In genomic region chr1:135669803-135670202, GRCm38 (mm10) we compare ENCODE assay signal across 8 mouse cellular contexts. TPM values are rescaled to one million over a fixed set of nuclear protein-coding genes. Genes with fewer than 3 reads are reported as not detected.
DNase-seq lines count a peak whose midpoint lies in the region; ATAC-seq and TF ChIP-seq lines count a peak whose summit lies in the region.

No protein-coding gene starts in this region.

- H3K4me3 ChIP-seq in liver, adult 2 months (ENCODE audit: insufficient read depth, low read depth, low read length) = no peak overlapping the region
- H3K4me3 ChIP-seq in liver, embryonic 12.5 days = no peak overlapping the region

- no peaks in the 10 kb centered on the region for H3K4me1 ChIP-seq in liver, adult 2 months (ENCODE audit: control insufficient read depth, insufficient read depth, low read length)
- H3K4me1 ChIP-seq in liver, embryonic 12.5 days = peaks cover 25% of the 10 kb centered on the region; the same call in 1 of the 2 replicates

- TF ChIP-seq CTCF in liver, adult 2 months (IDR thresholded peaks at IDR 0.05; ENCODE audit: low read depth, low read length) = no peak

- H3K9ac ChIP-seq in liver, adult 2 months (ENCODE audit: low read depth, low read length) = no peak overlapping the region
- H3K9ac ChIP-seq in liver, embryonic 12.5 days = no peak overlapping the region

- no peaks in the 10 kb centered on the region for H3K36me3 ChIP-seq in liver, adult 2 months (ENCODE audit: control insufficient read depth, insufficient read depth, low read length)
- no peaks in the 10 kb centered on the region for H3K36me3 ChIP-seq in liver, embryonic 12.5 days

- peak overlapping the region; percentile 11; the same call in 1 of the 2 replicates for H3K27ac ChIP-seq in liver, adult 2 months (replicated peaks; ENCODE audit: insufficient read depth, low read depth, low read length)
- H3K27ac ChIP-seq in liver, embryonic 12.5 days = no peak overlapping the region

- no peaks in the 10 kb centered on the region for H3K27me3 ChIP-seq in liver, adult 2 months (ENCODE audit: control insufficient read depth, insufficient read depth, low read length)
- H3K27me3 ChIP-seq in liver, embryonic 12.5 days (replicated peaks) = no peaks in the 10 kb centered on the region

- no peak for ATAC-seq in liver, embryonic 12.5 days

- no peak overlapping the region for H3K4me2 ChIP-seq in liver, embryonic 12.5 days

- peak; percentile 28 for DNase-seq in liver, adult 2 months (ENCODE audit: extremely low read depth, low read depth, low spot score)
- peak; percentile 63 for DNase-seq in adrenal gland, postnatal 25 days
- peak; percentile 79 to 82 for DNase-seq in heart, adult 9 months (ENCODE audit: low spot score in 2 of 2)
- peak; percentile 83 for DNase-seq in kidney, postnatal 14 days
- peak; percentile 71 for DNase-seq in skeletal muscle tissue, adult 2 months (ENCODE audit: low read depth, low spot score)
- DNase-seq in yolk sac, embryonic 10.5 days (ENCODE audit: low spot score) = no peak
- no peak for DNase-seq in retina, postnatal 1 day

- WGBS in liver, adult 2 months = 61% methylated on average over 7 of the region's 7 CpGs
- 57% methylated on average over 7 of the region's 7 CpGs for WGBS in liver, embryonic 12.5 days (ENCODE audit: insufficient replicate concordance)

- no peak for TF ChIP-seq POLR2A in liver, adult 2 months (IDR thresholded peaks at IDR 0.05; ENCODE audit: extremely low read depth, insufficient read depth, low read length)

- H3K9me3 ChIP-seq in liver, embryonic 12.5 days (replicated peaks) = no peaks in the 10 kb centered on the region

- H3K79me2 ChIP-seq in liver, adult 2 months (ENCODE audit: control insufficient read depth, insufficient read depth, low read length) = no peaks in the 10 kb centered on the region; the same call in 1 of the 2 replicates

RNA-seq across cellular contexts. Expression of gene Csrp1, which starts 50.1 kb away (rescaled TPM):
- total RNA-seq in liver, adult 2 months (2014; rRNA removed) = 11.9 and 12.2 TPM in 2 replicates
- polyA plus RNA-seq in liver, adult 2 months (2012; rRNA removed) = 12.1 and 13.7 TPM in 2 replicates
- polyA plus RNA-seq in liver, embryonic 12.5 days (2016; fragmentation: Nextera tagmentation; extraction: Ambion mirVana) = 56.2 and 60.7 TPM in 2 replicates
- 43.2 and 52.1 TPM in 2 replicates for total RNA-seq in adrenal gland, postnatal 25 days (2021)

Comparison
In these comparisons a context has a peak if more than half of its experiments do, and no peak if none do; other contexts are left out.
1. DNase-seq: peak in liver, adult 2 months (single experiment), adrenal gland, postnatal 25 days (single experiment), heart, adult 9 months (2 of 2), kidney, postnatal 14 days (single experiment) and skeletal muscle tissue, adult 2 months (single experiment); none in yolk sac, embryonic 10.5 days (single experiment) and retina, postnatal 1 day (single experiment).